Mouse (Mus musculus) gastrocnemius, adult 18-20 months (tissue): Measurements from ENCODE around the gene Uvrag. TPM values are rescaled to one million over a fixed set of nuclear protein-coding genes. Genes with fewer than 3 reads are reported as not detected.
A peak's percentile ranks its signal among the peaks of the same experiment; 100 is the strongest.

ENCODE experiments used
- DNase-seq: peaks from one replicate; pipeline ENCODE4 v3.0.0; 2021; ENCODE audit warnings: low spot score
- total RNA-seq, 2 experiments: library from RNA; stranded (reverse); gene quantifications; 2 replicates each; pipeline ENCODE4 v1.2.3; 2021

Uvrag gene
- total RNA-seq, 2 experiments from 2014 or later, result 7.0 to 10.0 TPM

- no peak for DNase-seq
Observed at GRCm38 (mm10) chr7:99166159-99166558, 25.2 kb upstream of the Uvrag start.

GRCm38 (mm10) chr7:99164873-99165410, 24.0 kb upstream of the Uvrag start:
- no peak for DNase-seq

GRCm38 (mm10) chr7:99162462-99162861, 21.5 kb upstream of the Uvrag start:
- DNase-seq, result no peak

GRCm38 (mm10) chr7:99161961-99162360, 21.0 kb upstream of the Uvrag start:
- no peak for DNase-seq

GRCm38 (mm10) chr7:99161529-99161928, 20.6 kb upstream of the Uvrag start:
- DNase-seq, result peak; percentile 64

GRCm38 (mm10) chr7:99160995-99161394, 20.1 kb upstream of the Uvrag start:
- no peak for DNase-seq

GRCm38 (mm10) chr7:99159446-99159845, 18.5 kb upstream of the Uvrag start:
- DNase-seq, result no peak

GRCm38 (mm10) chr7:99158904-99159303, 18.0 kb upstream of the Uvrag start:
- DNase-seq, result no peak

- no peak for DNase-seq
Observed at GRCm38 (mm10) chr7:99158011-99158410, 17.1 kb upstream of the Uvrag start.

- no peak for DNase-seq
Observed at GRCm38 (mm10) chr7:99156737-99157136, 15.8 kb upstream of the Uvrag start.

- no peak for DNase-seq
Observed at GRCm38 (mm10) chr7:99155311-99156289, 14.7 kb upstream of the Uvrag start.

- DNase-seq, result no peak
Observed at GRCm38 (mm10) chr7:99154648-99155151, 13.8 kb upstream of the Uvrag start.

GRCm38 (mm10) chr7:99153686-99154202, 12.8 kb upstream of the Uvrag start:
- DNase-seq, result no peak

- no peak for DNase-seq
Observed at GRCm38 (mm10) chr7:99152756-99153155, 11.8 kb upstream of the Uvrag start.

GRCm38 (mm10) chr7:99151342-99151741, 10.4 kb upstream of the Uvrag start:
- DNase-seq, result peak; percentile 97

- DNase-seq, result no peak
Observed at GRCm38 (mm10) chr7:99149017-99149416, 8.1 kb upstream of the Uvrag start.

GRCm38 (mm10) chr7:99147494-99147893, 6.6 kb upstream of the Uvrag start:
- DNase-seq, result no peak

- no peak for DNase-seq
Observed at GRCm38 (mm10) chr7:99146906-99147305, 6.0 kb upstream of the Uvrag start.

- DNase-seq, result peak; percentile 58
Observed at GRCm38 (mm10) chr7:99146011-99146410, 5.1 kb upstream of the Uvrag start.

GRCm38 (mm10) chr7:99144616-99145015, 3.7 kb upstream of the Uvrag start:
- no peak for DNase-seq

GRCm38 (mm10) chr7:99143244-99143643, 2.3 kb upstream of the Uvrag start:
- DNase-seq, result no peak

GRCm38 (mm10) chr7:99141919-99142606, 1.1 kb upstream of the Uvrag start:
- DNase-seq, result no peak
